Mouse (Mus musculus): ENCODE measurements around the gene B4galt7.

DNA sequence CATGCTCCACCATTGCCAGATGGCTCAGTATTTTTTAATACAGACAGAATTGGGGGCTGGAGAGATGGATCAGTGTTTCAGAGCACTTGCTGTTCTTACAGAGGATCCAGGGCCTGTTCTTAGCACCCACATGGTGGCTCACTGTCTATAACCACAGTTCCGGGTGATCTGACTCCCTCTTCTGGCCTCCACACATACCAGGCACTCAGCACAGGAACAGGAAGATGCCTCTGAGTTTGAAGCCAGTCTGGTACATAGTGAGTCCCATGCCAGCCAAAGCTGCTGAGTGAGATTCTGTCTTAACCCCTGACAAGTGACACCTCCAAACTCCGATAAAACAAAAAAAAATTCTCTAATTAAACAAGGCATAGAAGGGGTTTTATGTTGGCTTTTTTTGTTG lies 20.6 kb downstream of the B4galt7 start:
- TF ChIP-seq CTCF (IDR thresholded peaks at IDR 0.05; ENCODE audit: low read depth, low read length) (no peak), POLR2A (IDR thresholded peaks at IDR 0.05; ENCODE audit: borderline replicate concordance, low read depth, low read length) (no peak)

Data from bone marrow macrophage, adult 2 months (primary cell).